Mouse (Mus musculus) heart, adult 2 months (tissue): ENCODE measurements around the gene Pcbp4.

Experiments
- CTCF ChIP-seq: fragments of 200-600 bp; IDR thresholded peaks from 2 replicates; pipeline ENCODE4 v1.8.1; 2022; ENCODE audit warnings: antibody characterized with exemption, mild to moderate bottlenecking, moderate library complexity
- EP300 ChIP-seq: fragments of 200-500 bp; IDR thresholded peaks from 2 replicates; pipeline ENCODE4 v1.6.1; 2011; ENCODE audit warnings: low read depth, low read length, control low read depth; ENCODE audit not compliant: insufficient read depth
- POLR2A ChIP-seq: fragments of 200-500 bp; IDR thresholded peaks from 2 replicates; pipeline ENCODE4 v1.6.1; 2011; ENCODE audit warnings: mild to moderate bottlenecking, low read depth, low read length, control low read depth; ENCODE audit not compliant: insufficient read depth

DNA sequence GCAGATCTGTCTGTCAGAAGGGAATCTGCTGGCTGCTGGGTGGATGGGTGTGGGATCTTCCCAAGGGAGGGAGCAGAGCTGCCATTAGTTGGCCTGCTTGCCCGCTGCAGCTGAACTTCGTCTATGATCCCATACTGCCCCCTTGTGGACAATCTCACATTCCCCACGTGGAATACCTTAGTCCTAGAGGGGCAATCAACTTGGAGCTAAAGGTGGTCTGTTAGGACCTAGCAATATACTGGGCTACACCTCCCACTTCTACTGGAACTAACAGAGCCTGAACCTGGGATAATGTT, 31.3 kb upstream of the Pcbp4 start:
- TF ChIP-seq EP300 (peak; percentile 97), CTCF (no peak; the same call in 1 of the 2 replicates), POLR2A (peak; percentile 34; the same call in 1 of the 2 replicates)
